Mouse (Mus musculus): Measurements from ENCODE around the gene Calm3. TPM values are rescaled to one million over a fixed set of nuclear protein-coding genes. Genes with fewer than 3 reads are reported as not detected.

Calm3 gene
- polyA plus RNA-seq, 1 experiment from 2014 or later: 111 TPM

DNA sequence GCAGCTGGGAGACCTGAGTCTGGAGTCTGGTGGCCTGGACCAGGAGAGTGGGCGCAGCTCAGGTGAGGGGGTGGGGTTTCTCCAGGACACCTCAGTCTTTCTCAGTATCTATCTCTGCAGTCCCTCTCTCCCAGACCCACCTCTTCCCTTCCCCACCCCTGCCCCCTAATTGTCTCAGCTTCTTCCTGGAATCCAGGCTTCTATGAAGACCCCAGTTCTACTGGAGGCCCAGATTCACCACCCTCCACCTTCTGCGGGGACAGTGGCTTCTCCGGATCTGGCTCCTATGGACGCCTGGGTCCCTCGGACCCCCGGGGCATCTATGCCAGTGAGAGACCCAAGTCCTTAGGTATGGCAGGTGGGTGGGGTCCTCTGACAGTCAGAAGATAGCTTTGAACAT lies 40.8 kb downstream of the Calm3 start:
- WGBS: 94% methylated on average over 6 of the region's 6 CpGs
- Histone ChIP-seq H3K4me2 (no peak overlapping the region), H3K4me3 (no peak overlapping the region), H3K4me1 (peaks cover 16% of the 10 kb centered on the region; the same call in 1 of the 2 replicates), H3K36me3 (peaks cover 84% of the 10 kb centered on the region), H3K9ac (no peak overlapping the region), H3K27me3 (peaks cover 11% of the 10 kb centered on the region; the same call in 1 of the 2 replicates), H3K9me3 (peaks cover 12% of the 10 kb centered on the region), H3K27ac (no peak overlapping the region)
- no peak for ATAC-seq (ENCODE audit: insufficient number of reproducible peaks, insufficient read depth, low FRiP score, low TSS enrichment, low read depth)

DNA sequence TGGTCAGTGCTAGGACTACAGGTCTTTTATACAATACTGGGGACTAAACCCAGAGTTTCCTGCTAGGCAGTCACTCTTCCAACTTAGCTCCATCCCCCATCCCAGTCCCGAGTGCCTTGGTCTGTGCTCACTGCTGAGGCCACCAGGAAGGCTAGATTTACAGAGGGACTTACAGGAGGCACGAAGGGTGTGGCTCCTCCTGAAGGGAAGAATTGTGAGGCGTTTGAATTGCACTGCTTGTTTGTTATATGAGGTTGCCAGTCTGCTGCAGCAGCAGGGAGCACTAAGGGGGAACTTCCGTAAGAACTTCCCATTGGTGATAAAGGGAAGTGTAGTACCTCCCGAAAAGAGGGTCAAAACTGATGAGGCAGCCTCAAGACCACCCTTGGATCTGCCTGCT lies 43.3 kb downstream of the Calm3 start:
- peak overlapping the region; percentile 16 for H3K9ac ChIP-seq
- no peak for ATAC-seq (ENCODE audit: insufficient number of reproducible peaks, insufficient read depth, low FRiP score, low TSS enrichment, low read depth)
- peaks cover 25% of the 10 kb centered on the region for H3K4me1 ChIP-seq
- peaks cover 7% of the 10 kb centered on the region for H3K9me3 ChIP-seq
- peaks cover 63% of the 10 kb centered on the region for H3K36me3 ChIP-seq
- 19% methylated on average over 5 of the region's 5 CpGs for WGBS
- H3K27me3 ChIP-seq: peaks cover 4% of the 10 kb centered on the region; the same call in 1 of the 2 replicates
- no peak overlapping the region for H3K4me2 ChIP-seq
- peak overlapping the region; percentile 74 for H3K27ac ChIP-seq
- no peak overlapping the region for H3K4me3 ChIP-seq

DNA sequence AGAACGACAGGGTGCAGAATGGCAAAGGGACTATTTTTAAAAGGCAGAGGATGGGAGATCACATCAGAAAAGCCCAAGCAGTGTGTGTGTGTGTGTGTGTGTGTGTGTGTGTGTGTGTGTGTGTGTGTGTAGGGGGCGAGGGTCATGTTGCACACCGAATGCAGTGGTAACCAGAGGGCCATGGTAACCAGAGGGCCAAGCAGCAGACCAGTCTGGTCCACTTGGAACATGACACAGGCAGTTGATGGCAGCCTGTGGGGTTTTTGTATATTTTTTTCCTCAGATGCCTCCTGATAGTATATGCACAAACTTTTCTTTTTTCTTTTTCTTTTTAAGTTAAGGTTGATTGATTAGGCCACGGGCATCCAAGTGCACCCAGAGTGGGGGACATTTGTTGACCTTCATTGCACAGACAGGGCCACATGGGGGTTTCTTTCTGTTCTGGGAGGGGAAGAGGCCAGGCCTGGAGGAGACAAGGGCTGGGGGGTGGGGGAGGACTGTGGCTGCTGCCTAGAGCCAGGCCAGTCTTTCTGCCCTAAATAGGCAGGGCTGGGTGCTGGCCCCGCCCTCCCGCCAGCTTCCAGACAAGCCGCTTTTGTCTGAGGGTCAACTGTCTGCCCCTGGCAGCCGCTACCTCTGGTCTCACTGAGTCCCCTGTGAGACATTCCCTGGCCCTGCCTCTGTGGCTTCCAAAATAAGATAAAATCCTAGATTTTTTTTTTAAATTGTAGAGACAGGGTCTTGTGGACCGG lies 43.9 kb downstream of the Calm3 start:
- Histone ChIP-seq H3K9ac (peak overlapping the region; percentile 16), H3K27me3 (peaks cover under 1% of the 10 kb centered on the region; the same call in 1 of the 2 replicates), H3K4me1 (peaks cover 25% of the 10 kb centered on the region), H3K4me2 (no peak overlapping the region), H3K4me3 (no peak overlapping the region), H3K9me3 (peaks cover under 1% of the 10 kb centered on the region; the same call in 1 of the 2 replicates), H3K27ac (peak overlapping the region; percentile 74), H3K36me3 (peaks cover 57% of the 10 kb centered on the region)
- no peak for ATAC-seq (ENCODE audit: insufficient number of reproducible peaks, insufficient read depth, low FRiP score, low TSS enrichment, low read depth)
- WGBS: 23% methylated on average over 7 of the region's 9 CpGs

DNA sequence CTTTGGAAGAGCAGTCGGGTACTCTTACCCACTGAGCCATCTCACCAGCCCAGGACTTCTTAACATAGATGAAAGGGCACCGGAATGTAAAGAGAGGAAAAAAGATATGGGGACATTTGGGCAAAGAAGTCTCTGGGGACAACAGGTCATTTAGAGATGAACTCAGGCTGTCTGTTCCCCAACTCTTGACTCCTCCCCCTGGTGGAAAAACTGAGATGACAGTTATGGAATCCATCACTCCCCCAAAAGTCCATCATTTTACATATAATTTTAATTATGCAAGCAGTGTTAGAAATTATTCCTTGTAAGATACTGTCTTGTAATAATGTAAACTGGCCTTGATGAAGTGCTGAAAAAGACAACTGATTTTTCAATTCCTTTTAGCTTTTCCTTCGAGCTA lies 46.2 kb downstream of the Calm3 start:
- Histone ChIP-seq H3K9me3 (no peaks in the 10 kb centered on the region), H3K4me1 (peaks cover 27% of the 10 kb centered on the region), H3K4me2 (no peak overlapping the region), H3K27ac (no peak overlapping the region), H3K27me3 (no peaks in the 10 kb centered on the region), H3K4me3 (no peak overlapping the region), H3K36me3 (peaks cover 34% of the 10 kb centered on the region), H3K9ac (no peak overlapping the region)
- WGBS: 78% methylated on average over 3 of the region's 3 CpGs
- no peak for ATAC-seq (ENCODE audit: insufficient number of reproducible peaks, insufficient read depth, low FRiP score, low TSS enrichment, low read depth)

DNA sequence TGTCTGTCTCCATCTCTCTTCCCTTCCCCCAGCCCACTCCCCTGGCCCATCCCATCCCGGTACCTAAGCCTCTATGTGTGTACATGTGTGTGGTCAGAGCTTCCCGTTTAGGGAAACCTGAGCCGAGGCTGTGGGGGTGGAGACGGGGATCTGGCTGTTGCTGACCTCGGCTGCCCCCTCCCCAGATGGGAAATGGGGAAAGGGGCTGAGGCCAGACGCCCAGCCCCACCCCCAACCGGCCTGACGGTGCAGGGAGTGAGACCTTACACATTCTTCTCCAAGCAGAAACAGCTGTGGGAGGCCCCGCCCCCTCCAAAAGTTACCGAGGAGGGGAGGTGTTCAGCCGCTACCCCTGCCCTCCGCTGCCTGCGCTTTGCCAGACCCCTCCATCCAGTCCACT lies 47.3 kb downstream of the Calm3 start:
- peaks cover 27% of the 10 kb centered on the region for H3K4me1 ChIP-seq

DNA sequence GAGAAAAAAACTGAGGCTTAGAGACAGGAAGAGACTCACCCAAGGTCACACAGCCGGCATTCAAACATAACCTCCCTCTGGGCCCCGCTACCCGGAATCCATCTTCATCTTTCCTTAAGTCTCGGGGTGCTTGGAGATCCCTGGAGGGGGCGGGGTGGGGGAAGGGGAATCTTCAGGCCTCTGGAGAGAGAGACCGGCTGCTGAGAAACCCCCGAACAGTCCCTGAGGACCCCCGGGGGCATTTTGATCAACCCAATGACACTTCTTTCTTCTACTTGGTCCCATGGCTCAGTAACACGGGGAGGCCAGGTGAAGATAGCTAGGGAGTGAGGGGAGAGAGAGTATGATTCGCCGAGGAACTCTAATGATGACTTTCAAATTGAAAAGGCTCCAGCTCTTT lies 47.9 kb downstream of the Calm3 start:
- Histone ChIP-seq H3K9ac (peak overlapping the region; percentile 91), H3K36me3 (peaks cover 30% of the 10 kb centered on the region), H3K27me3 (no peaks in the 10 kb centered on the region), H3K4me3 (peak overlapping the region; percentile 85), H3K4me2 (peak overlapping the region; percentile 80), H3K4me1 (peaks cover 27% of the 10 kb centered on the region), H3K27ac (peak overlapping the region; percentile 93), H3K9me3 (no peaks in the 10 kb centered on the region)
- WGBS: 4% methylated on average over 11 of the region's 11 CpGs
- ATAC-seq (ENCODE audit: insufficient number of reproducible peaks, insufficient read depth, low FRiP score, low TSS enrichment, low read depth): no peak

More for the DNA sequence above, 47.3 kb downstream of the Calm3 start:
- Histone ChIP-seq H3K36me3 (peaks cover 31% of the 10 kb centered on the region), H3K27ac (peak overlapping the region; percentile 93), H3K4me3 (peak overlapping the region; percentile 85), H3K4me2 (peak overlapping the region; percentile 80), H3K9ac (peak overlapping the region; percentile 91), H3K9me3 (no peaks in the 10 kb centered on the region), H3K27me3 (no peaks in the 10 kb centered on the region)
- peak; percentile 11; the same call in 1 of the 2 replicates for ATAC-seq (ENCODE audit: insufficient number of reproducible peaks, insufficient read depth, low FRiP score, low TSS enrichment, low read depth)
- 2% methylated on average over 13 of the region's 13 CpGs for WGBS

DNA sequence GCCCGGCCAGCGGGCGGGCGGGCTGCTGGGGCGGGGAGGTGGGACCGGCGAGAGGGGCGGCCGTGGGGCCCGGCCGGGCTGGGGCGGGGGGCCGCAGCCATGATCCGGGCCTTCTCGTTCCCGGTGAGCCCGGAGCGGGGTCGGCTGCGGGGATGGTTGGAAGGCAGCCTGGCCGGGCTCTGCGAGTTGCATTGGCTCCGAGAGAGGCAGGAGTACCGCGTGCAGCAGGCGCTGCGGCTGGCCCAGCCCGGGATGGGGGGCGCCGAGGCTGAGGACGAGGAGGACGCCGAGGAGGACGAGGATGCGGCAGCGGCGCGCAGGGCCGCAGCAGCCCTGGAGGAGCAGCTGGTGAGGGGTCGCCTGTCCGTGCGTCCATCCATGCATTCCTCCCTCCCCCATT lies 48.6 kb downstream of the Calm3 start:
- H3K27me3 ChIP-seq: no peaks in the 10 kb centered on the region
- H3K9ac ChIP-seq: peak overlapping the region; percentile 91
- H3K9me3 ChIP-seq: no peaks in the 10 kb centered on the region
- peak overlapping the region; percentile 85 for H3K4me3 ChIP-seq
- H3K36me3 ChIP-seq: peaks cover 30% of the 10 kb centered on the region
- no peak for ATAC-seq (ENCODE audit: insufficient number of reproducible peaks, insufficient read depth, low FRiP score, low TSS enrichment, low read depth)
- peak overlapping the region; percentile 80 for H3K4me2 ChIP-seq
- H3K4me1 ChIP-seq: peaks cover 20% of the 10 kb centered on the region
- peak overlapping the region; percentile 93 for H3K27ac ChIP-seq
- under 1% methylated on average over 42 of the region's 42 CpGs for WGBS

DNA sequence AGATGAGACGGTGACA lies 48.8 kb downstream of the Calm3 start, which contains the start of gene Dact3:
Dact3 (plus strand) TSS at position 8 of the 16 bp plus-strand sequence.
- peaks cover 32% of the 10 kb centered on the region for H3K36me3 ChIP-seq
- no peaks in the 10 kb centered on the region for H3K9me3 ChIP-seq
- peak within 1 kb of the TSS; percentile 94 for H3K27ac ChIP-seq
- H3K9ac ChIP-seq: peak within 1 kb of the TSS; percentile 91
- WGBS: 0% methylated on average over 1 of the region's 1 CpGs
- H3K27me3 ChIP-seq: no peaks in the 10 kb centered on the region
- peak within 1 kb of the TSS; percentile 80 for H3K4me2 ChIP-seq
- ATAC-seq (ENCODE audit: insufficient number of reproducible peaks, insufficient read depth, low FRiP score, low TSS enrichment, low read depth): no peak
- peak within 1 kb of the TSS; percentile 85 for H3K4me3 ChIP-seq
- H3K4me1 ChIP-seq: peaks cover 18% of the 10 kb centered on the region

DNA sequence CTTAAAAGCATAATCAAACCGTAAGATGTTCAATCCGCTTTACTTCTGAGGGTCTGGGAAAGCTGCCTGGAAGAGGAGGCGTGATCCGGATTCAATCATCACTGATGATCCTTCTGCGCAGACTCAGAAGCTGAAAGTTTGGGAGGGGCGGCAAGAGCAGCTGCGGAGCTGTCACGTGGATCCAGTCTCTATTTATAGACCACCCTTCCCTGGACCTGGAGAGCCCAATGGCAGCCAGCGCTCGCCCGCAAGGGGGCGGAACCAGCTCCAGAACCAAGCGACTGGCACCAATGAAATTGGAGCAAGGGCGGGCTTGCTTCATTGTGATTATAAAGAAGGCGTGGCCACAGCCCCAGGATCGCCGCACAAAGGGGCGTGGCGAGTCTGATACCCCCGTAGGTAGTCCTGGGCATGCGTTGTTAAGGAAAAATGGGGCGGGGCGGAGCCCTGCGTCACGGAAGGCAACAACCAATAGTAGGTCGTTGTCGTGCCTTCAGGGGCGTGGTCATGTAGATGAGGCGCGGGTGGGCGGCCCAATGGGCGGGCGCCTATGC lies 49.1 kb downstream of the Calm3 start:
- peak; percentile 94 for ATAC-seq (ENCODE audit: insufficient number of reproducible peaks, insufficient read depth, low FRiP score, low TSS enrichment, low read depth)
- H3K36me3 ChIP-seq: peaks cover 35% of the 10 kb centered on the region
- peaks cover 17% of the 10 kb centered on the region for H3K4me1 ChIP-seq
- no peaks in the 10 kb centered on the region for H3K27me3 ChIP-seq
- no peaks in the 10 kb centered on the region for H3K9me3 ChIP-seq
- H3K4me2 ChIP-seq: peak overlapping the region; percentile 80
- H3K4me3 ChIP-seq: peak overlapping the region; percentile 85
- peak overlapping the region; percentile 91 for H3K9ac ChIP-seq
- H3K27ac ChIP-seq: peak overlapping the region; percentile 94
- under 1% methylated on average over 33 of the region's 33 CpGs for WGBS

DNA sequence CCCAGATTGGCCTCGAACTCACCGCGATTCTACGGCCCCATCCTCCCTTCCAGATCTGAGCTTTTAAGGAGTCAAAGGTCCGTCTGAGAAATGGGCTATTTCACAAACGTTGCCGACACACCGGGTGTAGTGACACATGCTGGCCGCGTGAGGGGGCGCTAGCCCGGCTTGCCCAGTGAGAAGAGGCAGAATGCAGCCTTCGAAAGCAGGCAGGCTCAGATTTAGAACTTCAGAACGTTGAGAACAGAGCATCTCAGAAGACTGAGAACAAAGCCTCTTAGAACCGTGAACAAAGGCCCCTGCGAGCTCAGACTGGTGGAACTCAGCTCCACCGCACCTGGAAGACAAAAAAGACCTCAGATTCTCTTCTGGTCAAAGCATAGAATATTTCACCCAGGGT lies 49.7 kb downstream of the Calm3 start:
- peak overlapping the region; percentile 94 for H3K27ac ChIP-seq
- WGBS: 3% methylated on average over 17 of the region's 17 CpGs
- peaks cover 14% of the 10 kb centered on the region for H3K4me1 ChIP-seq
- H3K9me3 ChIP-seq: no peaks in the 10 kb centered on the region
- no peak for ATAC-seq (ENCODE audit: insufficient number of reproducible peaks, insufficient read depth, low FRiP score, low TSS enrichment, low read depth)
- peaks cover 38% of the 10 kb centered on the region for H3K36me3 ChIP-seq
- H3K4me2 ChIP-seq: peak overlapping the region; percentile 51
- peak overlapping the region; percentile 60; the same call in 1 of the 2 replicates for H3K9ac ChIP-seq
- H3K27me3 ChIP-seq: no peaks in the 10 kb centered on the region
- peak overlapping the region; percentile 85 for H3K4me3 ChIP-seq

DNA sequence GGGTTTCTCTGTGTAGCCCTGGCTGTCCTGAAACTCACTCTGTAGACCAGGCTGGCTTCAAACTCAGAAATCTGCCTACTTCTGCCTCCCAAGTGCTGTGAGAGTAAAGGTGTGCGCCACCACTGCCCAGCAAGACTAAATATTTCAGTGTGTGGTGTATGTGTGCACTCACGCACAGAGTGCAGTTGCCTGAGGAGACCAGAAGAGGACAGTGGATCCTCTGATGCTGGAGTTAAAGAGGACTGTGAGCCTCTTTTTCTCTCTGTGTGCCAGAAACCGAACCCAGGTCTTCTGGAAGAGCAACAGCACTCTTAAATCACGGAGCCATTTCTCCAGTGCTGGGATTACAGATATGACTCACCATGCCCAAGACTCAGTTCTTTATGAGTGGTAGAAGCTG lies 50.5 kb downstream of the Calm3 start:
- H3K36me3 ChIP-seq: peaks cover 34% of the 10 kb centered on the region
- no peak for ATAC-seq (ENCODE audit: insufficient number of reproducible peaks, insufficient read depth, low FRiP score, low TSS enrichment, low read depth)
- no peaks in the 10 kb centered on the region for H3K27me3 ChIP-seq
- peaks cover 14% of the 10 kb centered on the region for H3K4me1 ChIP-seq
- H3K4me2 ChIP-seq: 0 out of 2 replicates have a peak overlapping the region, but pooled peaks have one; percentile 51
- H3K27ac ChIP-seq: no peak overlapping the region
- no peak overlapping the region for H3K4me3 ChIP-seq
- H3K9ac ChIP-seq: no peak overlapping the region
- 91% methylated on average over 4 of the region's 4 CpGs for WGBS
- no peaks in the 10 kb centered on the region for H3K9me3 ChIP-seq

DNA sequence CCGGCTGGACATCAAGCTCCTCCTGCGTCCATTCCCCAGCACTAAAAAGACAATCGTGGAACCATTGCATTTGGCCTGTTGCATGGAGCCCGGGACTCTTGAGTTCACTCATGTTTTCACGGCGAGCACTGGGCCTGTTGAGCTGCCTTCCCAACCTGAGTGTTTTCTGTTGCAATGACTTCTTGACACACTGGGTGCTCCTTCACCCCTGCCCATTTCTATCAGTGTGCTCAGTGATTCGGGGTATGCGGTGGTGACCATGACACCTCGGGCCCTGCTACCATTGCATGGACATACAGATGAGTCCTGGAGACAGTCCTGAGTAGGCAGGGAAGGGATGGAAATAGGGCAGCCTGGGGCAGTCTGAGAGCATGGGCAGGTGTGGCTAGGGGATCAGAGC lies 51.4 kb downstream of the Calm3 start:
- Histone ChIP-seq H3K4me1 (peaks cover 14% of the 10 kb centered on the region), H3K4me2 (no peak overlapping the region), H3K9ac (no peak overlapping the region), H3K36me3 (peaks cover 35% of the 10 kb centered on the region), H3K27ac (no peak overlapping the region), H3K4me3 (no peak overlapping the region), H3K27me3 (no peaks in the 10 kb centered on the region), H3K9me3 (no peaks in the 10 kb centered on the region)
- WGBS: 95% methylated on average over 9 of the region's 9 CpGs
- no peak for ATAC-seq (ENCODE audit: insufficient number of reproducible peaks, insufficient read depth, low FRiP score, low TSS enrichment, low read depth)

Measured in embryonic facial prominence, embryonic 13.5 days (tissue).